Mouse (Mus musculus) right cerebral cortex, postnatal 14 days (tissue): ENCODE results near the gene Olfr372.

Experiments
- DNase-seq: peaks from one replicate; pipeline ENCODE4 v3.0.0; 2022

Olfr372 gene

GRCm38 (mm10) chr8:72099377-72100103 is 58.5 kb downstream of the Olfr372 start:
- peak; percentile 22 for DNase-seq

GRCm38 (mm10) chr8:72105165-72105564 is 64.1 kb downstream of the Olfr372 start:
- no peak for DNase-seq

GRCm38 (mm10) chr8:72106740-72107139 is 65.7 kb downstream of the Olfr372 start, which contains the start of gene Olfr374:
Gene Olfr374 (plus strand): TSS chr8:72107040.
- DNase-seq = no peak
